Mouse (Mus musculus) G1E (cell line): ENCODE results near the gene Gm12185.

Experiments
- CTCF ChIP-seq: IDR thresholded peaks from 2 replicates; pipeline ENCODE4 v1.5.1; 2012; ENCODE audit warnings: low read depth, low read length, inconsistent platforms, mixed read lengths
- GATA2 ChIP-seq: IDR thresholded peaks from 2 replicates; pipeline ENCODE4 v1.6.1; 2012; ENCODE audit warnings: low read depth, low read length, inconsistent platforms, borderline replicate concordance

- TF ChIP-seq CTCF (no peak), GATA2 (no peak)
Measured at GRCm38 (mm10) chr11:48902021-48902420, 90.0 kb downstream of the Gm12185 start, which contains the start of gene Gm5431.
